Mouse (Mus musculus) MEL (cell line): ENCODE data around the gene Nr5a2.

ENCODE experiments used
- BHLHE40 ChIP-seq: IDR thresholded peaks from 2 replicates; pipeline ENCODE4 v1.6.1; 2012; ENCODE audit warnings: low read depth, mild to moderate bottlenecking, inconsistent platforms, low read length, improper control_type of control experiment, borderline replicate concordance
- HCFC1 ChIP-seq: IDR thresholded peaks from 2 replicates; pipeline ENCODE4 v1.6.1; 2012; ENCODE audit warnings: low read depth, mild to moderate bottlenecking, inconsistent platforms, low read length, improper control_type of control experiment, moderate library complexity
- MAX ChIP-seq: IDR thresholded peaks from 2 replicates; pipeline ENCODE4 v1.6.1; 2011; ENCODE audit warnings: low read length, improper control_type of control experiment
- POLR2A ChIP-seq, 2 experiments: IDR thresholded peaks; 2 replicates each; pipeline ENCODE4 v1.6.1; 2011 to 2012; ENCODE audit warnings: low read length in 2 of 2, mild to moderate bottlenecking in 2 of 2, control low read depth in 1 of 2, improper control_type of control experiment in 1 of 2, low read depth in 1 of 2, moderate library complexity in 1 of 2; ENCODE audit not compliant: control insufficient read depth in 1 of 2, insufficient read depth in 1 of 2, poor library complexity in 1 of 2

DNA sequence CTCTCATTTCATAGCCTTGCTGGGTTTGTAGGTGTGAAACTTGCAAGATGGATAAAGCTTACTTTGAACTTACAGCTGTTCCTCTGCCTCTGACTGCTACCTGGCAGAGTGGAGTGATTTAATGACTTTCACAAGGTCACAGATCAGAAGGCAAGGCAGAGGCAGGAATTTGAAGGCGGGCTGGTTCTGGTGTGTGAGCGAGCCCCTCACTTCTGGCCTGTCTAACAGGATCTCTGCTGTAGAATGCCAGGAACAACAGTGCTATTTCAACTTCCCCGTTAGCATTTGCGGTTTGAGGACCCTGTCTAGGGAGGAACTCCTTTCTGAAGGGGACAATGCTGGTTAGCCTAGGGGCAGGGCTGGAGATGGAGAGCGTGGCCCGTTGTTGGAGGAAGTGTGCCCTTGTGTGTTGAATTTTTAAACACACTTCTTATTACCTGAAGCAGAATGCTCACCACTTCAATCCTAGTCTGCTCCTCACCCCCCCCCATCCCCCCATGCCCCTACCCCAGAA, 48.5 kb upstream of the Nr5a2 start:
- TF ChIP-seq BHLHE40 (no peak), POLR2A (IDR thresholded peaks at IDR 0.05; ENCODE audit: control insufficient read depth in 1 of 2, insufficient read depth in 1 of 2, low read depth in 1 of 2, low read length in 2 of 2, poor library complexity in 1 of 2) (no peak), MAX (no peak), HCFC1 (no peak)
